In genomic region chr5:73690146-73690545, GRCm38 (mm10) we compare ENCODE assay signal across 18 mouse cellular contexts. TPM values are rescaled to one million over a fixed set of nuclear protein-coding genes. Genes with fewer than 3 reads are reported as not detected.
DNase-seq lines count a peak whose midpoint lies in the region; ATAC-seq and TF ChIP-seq lines count a peak whose summit lies in the region.
"Had no signal": no experiment of that assay in that cellular context is flagged by ENCODE, and none has a peak within 500 bp of the region (broad histone marks: within the 10 kb centered on the region; RNA-seq: fewer than 3 reads in every experiment).

No protein-coding gene starts in this region.

- ATAC-seq in lung, postnatal 0 days, result peak; percentile 49; the same call in 1 of the 2 replicates
- ATAC-seq in heart, embryonic 12.5 days (ENCODE audit: insufficient number of reproducible peaks, low FRiP score), result 0 out of 2 replicates have a peak, but pooled peaks have one; percentile 29
- ATAC-seq in intestine, embryonic 16.5 days, result peak; percentile 44; the same call in 1 of the 2 replicates
- peak; percentile 64; the same call in 1 of the 2 replicates for ATAC-seq in stomach, embryonic 16.5 days (ENCODE audit: insufficient read depth, low FRiP score)
- ATAC-seq: forebrain, embryonic 16.5 days had no signal

- no peaks in the 10 kb centered on the region for H3K9me3 ChIP-seq in lung, postnatal 0 days (ENCODE audit: low read length)
- no peaks in the 10 kb centered on the region for H3K9me3 ChIP-seq in heart, embryonic 12.5 days (replicated peaks)
- H3K9me3 ChIP-seq in intestine, embryonic 16.5 days (ENCODE audit: control insufficient read depth, low read length), result no peaks in the 10 kb centered on the region
- no peaks in the 10 kb centered on the region for H3K9me3 ChIP-seq in stomach, embryonic 16.5 days (replicated peaks; ENCODE audit: control insufficient read depth, low read length)
- H3K9me3 ChIP-seq: G1E; midbrain, embryonic 12.5 days had no signal

- H3K4me2 ChIP-seq in lung, postnatal 0 days (replicated peaks; ENCODE audit: low read depth, low read length), result no peak overlapping the region
- H3K4me2 ChIP-seq in heart, embryonic 12.5 days, result no peak overlapping the region
- no peak overlapping the region for H3K4me2 ChIP-seq in intestine, embryonic 16.5 days (ENCODE audit: low read depth, low read length)
- no peak overlapping the region for H3K4me2 ChIP-seq in stomach, embryonic 16.5 days (ENCODE audit: low read depth, low read length)
- H3K4me2 ChIP-seq: midbrain, embryonic 12.5 days had no signal

- TF ChIP-seq CTCF in lung, postnatal 0 days (IDR thresholded peaks at IDR 0.05), result no peak

- WGBS in lung, postnatal 0 days, result 59% methylated on average over 2 of the region's 2 CpGs
- WGBS in heart, embryonic 12.5 days, result 34% methylated on average over 2 of the region's 2 CpGs
- 37% methylated on average over 2 of the region's 2 CpGs for WGBS in intestine, embryonic 16.5 days
- WGBS in stomach, embryonic 16.5 days, result 57% methylated on average over 2 of the region's 2 CpGs

- no peaks in the 10 kb centered on the region for H3K27me3 ChIP-seq in lung, postnatal 0 days (replicated peaks; ENCODE audit: insufficient read depth, low read length)
- H3K27me3 ChIP-seq in heart, embryonic 12.5 days (replicated peaks), result no peaks in the 10 kb centered on the region
- no peaks in the 10 kb centered on the region for H3K27me3 ChIP-seq in intestine, embryonic 16.5 days (replicated peaks; ENCODE audit: control insufficient read depth, insufficient read depth, low read length)
- no peaks in the 10 kb centered on the region for H3K27me3 ChIP-seq in stomach, embryonic 16.5 days (ENCODE audit: control insufficient read depth, insufficient read depth, low read length)
- H3K27me3 ChIP-seq: midbrain, embryonic 12.5 days had no signal

- H3K9ac ChIP-seq in lung, postnatal 0 days (replicated peaks; ENCODE audit: low read depth), result no peak overlapping the region
- no peak overlapping the region for H3K9ac ChIP-seq in heart, embryonic 12.5 days
- no peak overlapping the region for H3K9ac ChIP-seq in intestine, embryonic 16.5 days (ENCODE audit: low read depth, low read length)
- H3K9ac ChIP-seq in stomach, embryonic 16.5 days (ENCODE audit: low read length), result no peak overlapping the region
- H3K9ac ChIP-seq: midbrain, embryonic 12.5 days had no signal

- H3K4me1 ChIP-seq in lung, postnatal 0 days (ENCODE audit: insufficient read depth, low read depth, low read length), result no peaks in the 10 kb centered on the region; the same call in 1 of the 2 replicates
- H3K4me1 ChIP-seq in heart, embryonic 12.5 days (replicated peaks), result peaks cover 56% of the 10 kb centered on the region
- H3K4me1 ChIP-seq in intestine, embryonic 16.5 days (ENCODE audit: control insufficient read depth, insufficient read depth, low read length), result 0 out of 2 replicates have a peak, but pooled peaks cover 3% of the 10 kb centered on the region
- H3K4me1 ChIP-seq in stomach, embryonic 16.5 days (ENCODE audit: control insufficient read depth, insufficient read depth, low read length), result peaks cover 10% of the 10 kb centered on the region
- H3K4me1 ChIP-seq: midbrain, embryonic 12.5 days had no signal

- H3K36me3 ChIP-seq in lung, postnatal 0 days (ENCODE audit: insufficient read depth, low read length), result no peaks in the 10 kb centered on the region
- no peaks in the 10 kb centered on the region for H3K36me3 ChIP-seq in heart, embryonic 12.5 days
- no peaks in the 10 kb centered on the region for H3K36me3 ChIP-seq in intestine, embryonic 16.5 days (ENCODE audit: control insufficient read depth, insufficient read depth, low read length)
- no peaks in the 10 kb centered on the region for H3K36me3 ChIP-seq in stomach, embryonic 16.5 days (ENCODE audit: control insufficient read depth, insufficient read depth, low read length)
- H3K36me3 ChIP-seq: G1E; midbrain, embryonic 12.5 days had no signal

- peak; percentile 45 for DNase-seq in lung, postnatal 0 days (ENCODE audit: low spot score)
- DNase-seq in lung, postnatal 25 days (ENCODE audit: low spot score), result no peak
- no peak for DNase-seq in left cerebral cortex, adult 8-10 months (ENCODE audit: low spot score in 2 of 2)
- DNase-seq in spleen, postnatal 14 days (ENCODE audit: low spot score in 2 of 2), result no peak
- DNase-seq in left cerebral cortex, postnatal 14 days (ENCODE audit: low spot score in 2 of 2), result no peak
- DNase-seq: adrenal gland, postnatal 36 days; gastrocnemius, adult 2 months; kidney, adult 18-20 months; kidney, postnatal 4 days had no signal

- TF ChIP-seq EP300 in lung, postnatal 0 days (IDR thresholded peaks at IDR 0.05), result no peak

- no peak overlapping the region for H3K4me3 ChIP-seq in lung, postnatal 0 days (ENCODE audit: low read depth, low read length)
- no peak overlapping the region for H3K4me3 ChIP-seq in heart, embryonic 12.5 days
- no peak overlapping the region for H3K4me3 ChIP-seq in intestine, embryonic 16.5 days (ENCODE audit: low read length)
- no peak overlapping the region for H3K4me3 ChIP-seq in stomach, embryonic 16.5 days (replicated peaks; ENCODE audit: low read length)
- H3K4me3 ChIP-seq: gastrocnemius, adult 2 months; midbrain, embryonic 12.5 days had no signal

- intact Hi-C loops in left cerebral cortex, postnatal 14 days (cut with DNase I), result no loop called here

- no peak overlapping the region for H3K27ac ChIP-seq in lung, postnatal 0 days (ENCODE audit: low read length)
- peak overlapping the region; percentile 67 for H3K27ac ChIP-seq in heart, embryonic 12.5 days (ENCODE audit: poor library complexity, severe bottlenecking)
- no peak overlapping the region for H3K27ac ChIP-seq in intestine, embryonic 16.5 days (ENCODE audit: low read length)
- peak overlapping the region; percentile 17; the same call in 1 of the 2 replicates for H3K27ac ChIP-seq in stomach, embryonic 16.5 days (ENCODE audit: low read length)
- H3K27ac ChIP-seq: gastrocnemius, adult 2 months; midbrain, embryonic 12.5 days had no signal

RNA-seq across cellular contexts. Expression of gene Spata18, which starts 39.0 kb away (rescaled TPM):
- polyA plus RNA-seq in lung, postnatal 0 days (2015; fragmentation: Nextera tagmentation; extraction: Ambion mirVana), result 6.6 and 8.3 TPM in 2 replicates
- polyA plus RNA-seq in heart, embryonic 12.5 days (2016; fragmentation: Nextera tagmentation; extraction: Ambion mirVana), result 0.13 and 0.17 TPM in 2 replicates
- polyA plus RNA-seq in intestine, embryonic 16.5 days (2015; fragmentation: Nextera tagmentation; extraction: Ambion mirVana), result 0.31 and 0.55 TPM in 2 replicates
- polyA plus RNA-seq in stomach, embryonic 16.5 days (2015; fragmentation: Nextera tagmentation; extraction: Ambion mirVana), result 0.35 and 0.44 TPM in 2 replicates
- 1 to 10 TPM in 2 of 4 experiments, under 1 TPM in 2; 0.48 to 1.3 (median 0.79) TPM for total RNA-seq in left cerebral cortex, adult 8-10 months (2022)
- under 1 TPM; 0.26 to 0.27 TPM for total RNA-seq in left cerebral cortex, postnatal 14 days (2021)
- total RNA-seq: common myeloid progenitor, adult 5-6 weeks; G1E; gastrocnemius, adult 2 months; hematopoietic stem cell, adult 5-6 weeks had no signal
- polyA plus RNA-seq: G1E had no signal

RNA-seq across cellular contexts. Expression of gene Sgcb, which starts 42.6 kb away (rescaled TPM):
- 16.4 and 16.6 TPM in 2 replicates for polyA plus RNA-seq in lung, postnatal 0 days (2015; fragmentation: Nextera tagmentation; extraction: Ambion mirVana)
- 26.0 and 26.8 TPM in 2 replicates for polyA plus RNA-seq in heart, embryonic 12.5 days (2016; fragmentation: Nextera tagmentation; extraction: Ambion mirVana)
- 16.5 and 16.6 TPM in 2 replicates for polyA plus RNA-seq in intestine, embryonic 16.5 days (2015; fragmentation: Nextera tagmentation; extraction: Ambion mirVana)
- polyA plus RNA-seq in stomach, embryonic 16.5 days (2015; fragmentation: Nextera tagmentation; extraction: Ambion mirVana), result 30.1 and 32.1 TPM in 2 replicates
- 10 to 100 TPM; 41.5 to 51.6 (median 44.8) TPM for total RNA-seq in left cerebral cortex, adult 8-10 months (2022)
- total RNA-seq in left cerebral cortex, postnatal 14 days (2021), result 10 to 100 TPM; 58.1 to 61.4 TPM

RNA-seq across cellular contexts. Expression of gene Lrrc66, which starts 57.8 kb away (rescaled TPM):
- polyA plus RNA-seq in lung, postnatal 0 days (2015; fragmentation: Nextera tagmentation; extraction: Ambion mirVana), result 0.10 and 0.20 TPM in 2 replicates
- polyA plus RNA-seq in heart, embryonic 12.5 days (2016; fragmentation: Nextera tagmentation; extraction: Ambion mirVana), result not detected in 2 replicates
- polyA plus RNA-seq in intestine, embryonic 16.5 days (2015; fragmentation: Nextera tagmentation; extraction: Ambion mirVana), result 7.2 and 10.3 TPM in 2 replicates
- polyA plus RNA-seq in stomach, embryonic 16.5 days (2015; fragmentation: Nextera tagmentation; extraction: Ambion mirVana), result 1.8 and 2.6 TPM in 2 replicates
- not detected for total RNA-seq in left cerebral cortex, adult 8-10 months (2022)
- total RNA-seq in left cerebral cortex, postnatal 14 days (2021), result under 1 TPM in 1 of 2 experiments, not detected in 1; 0.13 TPM
- total RNA-seq: adrenal gland, postnatal 36 days; gastrocnemius, adult 2 months had no signal
- polyA plus RNA-seq: forebrain, embryonic 16.5 days; lung, embryonic 16.5 days; midbrain, embryonic 12.5 days had no signal

Comparison
In these comparisons a context has a peak if more than half of its experiments do, and no peak if none do; other contexts are left out.
1. H3K27ac ChIP-seq: peak in heart, embryonic 12.5 days (single experiment) and stomach, embryonic 16.5 days (single experiment); none in lung, postnatal 0 days (single experiment) and intestine, embryonic 16.5 days (single experiment).
2. Peak in every context shown above with its lines, with median percentiles within 50 percentile points of each other: ATAC-seq.